Mouse (Mus musculus): ENCODE data around the gene Ube2o.
A peak's percentile ranks its signal among the peaks of the same experiment; 100 is the strongest.

Ube2o gene

GRCm38 (mm10) chr11:116581376-116581814 is at the start of gene Ube2o:
Gene Ube2o (minus strand): TSS chr11:116581447.
- DNase-seq (ENCODE audit: extremely low spot score, low read depth, low spot score), result no peak

- DNase-seq (ENCODE audit: extremely low spot score, low read depth, low spot score), result no peak
Observed at GRCm38 (mm10) chr11:116630171-116630965, 49.1 kb upstream of the Ube2o start.

GRCm38 (mm10) chr11:116629472-116629871 is 48.2 kb upstream of the Ube2o start:
- DNase-seq (ENCODE audit: extremely low spot score, low read depth, low spot score), result no peak

- DNase-seq (ENCODE audit: extremely low spot score, low read depth, low spot score), result peak; percentile 92
Observed at GRCm38 (mm10) chr11:116628712-116629111, 47.5 kb upstream of the Ube2o start.

GRCm38 (mm10) chr11:116627072-116628020 is 46.1 kb upstream of the Ube2o start:
- DNase-seq (ENCODE audit: extremely low spot score, low read depth, low spot score), result no peak

- DNase-seq (ENCODE audit: extremely low spot score, low read depth, low spot score), result no peak
Observed at GRCm38 (mm10) chr11:116626299-116627071, 45.2 kb upstream of the Ube2o start, which contains the start of gene Rhbdf2. Gene Rhbdf2 (minus strand): TSS chr11:116627019.

GRCm38 (mm10) chr11:116625081-116626000 is 44.1 kb upstream of the Ube2o start:
- DNase-seq (ENCODE audit: extremely low spot score, low read depth, low spot score), result no peak

GRCm38 (mm10) chr11:116624131-116624832 is 43.0 kb upstream of the Ube2o start:
- DNase-seq (ENCODE audit: extremely low spot score, low read depth, low spot score), result no peak

GRCm38 (mm10) chr11:116623281-116624124 is 42.3 kb upstream of the Ube2o start:
- no peak for DNase-seq (ENCODE audit: extremely low spot score, low read depth, low spot score)

- no peak for DNase-seq (ENCODE audit: extremely low spot score, low read depth, low spot score)
Observed at GRCm38 (mm10) chr11:116621258-116621704, 40.0 kb upstream of the Ube2o start.

- DNase-seq (ENCODE audit: extremely low spot score, low read depth, low spot score), result no peak
Observed at GRCm38 (mm10) chr11:116620559-116621253, 39.5 kb upstream of the Ube2o start.

- DNase-seq (ENCODE audit: extremely low spot score, low read depth, low spot score), result no peak
Observed at GRCm38 (mm10) chr11:116620073-116620472, 38.8 kb upstream of the Ube2o start.

- no peak for DNase-seq (ENCODE audit: extremely low spot score, low read depth, low spot score)
Observed at GRCm38 (mm10) chr11:116619561-116619960, 38.3 kb upstream of the Ube2o start.

- no peak for DNase-seq (ENCODE audit: extremely low spot score, low read depth, low spot score)
Observed at GRCm38 (mm10) chr11:116619156-116619555, 37.9 kb upstream of the Ube2o start.

GRCm38 (mm10) chr11:116618666-116619065 is 37.4 kb upstream of the Ube2o start:
- DNase-seq (ENCODE audit: extremely low spot score, low read depth, low spot score), result no peak

- no peak for DNase-seq (ENCODE audit: extremely low spot score, low read depth, low spot score)
Observed at GRCm38 (mm10) chr11:116617641-116618040, 36.4 kb upstream of the Ube2o start.

GRCm38 (mm10) chr11:116616438-116617118 is 35.3 kb upstream of the Ube2o start:
- no peak for DNase-seq (ENCODE audit: extremely low spot score, low read depth, low spot score)

Data from hindlimb bud, embryonic 11.5 days (tissue).